Mouse (Mus musculus) fat pad, adult 2 months (tissue): Measurements from ENCODE around the gene Rps27.

Source experiments
- DNase-seq: peaks from one replicate; pipeline ENCODE4 v3.0.0-alpha.2; 2011; ENCODE audit warnings: low read depth, low spot score; ENCODE audit errors: extremely low read depth

The Rps27 gene

DNA sequence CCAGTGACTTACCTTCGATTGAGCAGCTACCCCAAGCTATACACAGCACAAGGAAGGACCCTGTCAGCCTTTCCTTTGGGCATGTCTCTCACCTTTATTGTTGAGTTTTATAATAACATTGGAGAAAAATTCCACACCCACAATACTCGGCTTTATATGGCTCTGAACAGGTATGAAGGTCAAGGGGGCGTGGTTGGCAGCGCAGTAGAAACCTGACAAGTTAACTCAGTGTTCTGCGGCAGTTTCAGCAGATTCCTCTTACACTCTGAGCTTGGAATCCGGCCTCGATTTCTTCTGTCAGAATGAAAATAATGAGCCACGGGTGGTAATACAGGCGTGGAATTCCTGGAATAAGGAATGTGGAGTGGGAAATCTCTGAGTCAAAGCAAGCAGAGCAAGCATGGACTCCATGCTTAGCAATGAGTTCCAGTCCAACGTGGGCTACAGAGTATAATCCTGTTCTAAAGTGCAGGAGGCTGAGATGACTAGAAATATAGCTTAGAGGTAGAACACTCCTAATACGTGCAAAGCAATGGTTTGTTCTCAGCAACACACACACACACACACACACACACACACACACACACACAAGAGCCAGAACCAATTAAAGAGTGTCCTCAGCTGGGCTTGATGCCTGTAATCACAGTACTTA, 22.5 kb downstream of the Rps27 start:
- no peak for DNase-seq

GRCm38 (mm10) chr3:90183581-90183980, 29.9 kb downstream of the Rps27 start:
- DNase-seq: no peak

- DNase-seq: no peak
These were observed 33.9 kb downstream of the Rps27 start for GRCm38 (mm10) chr3:90179566-90179965.
